Mouse (Mus musculus): ENCODE results near the gene Kifc3. TPM values are rescaled to one million over a fixed set of nuclear protein-coding genes. Genes with fewer than 3 reads are reported as not detected.

Kifc3 gene
- total and polyA plus RNA-seq, 2 experiments: 6.8 to 28.3 TPM

GRCm38 (mm10) chr8:95226251-95227150, 23.9 kb upstream of the Kifc3 start:
- no peaks in the 10 kb centered on the region for H3K27me3 ChIP-seq (ENCODE audit: control insufficient read depth, insufficient read depth, low read length)
- no peaks in the 10 kb centered on the region for H3K36me3 ChIP-seq (ENCODE audit: control insufficient read depth, insufficient read depth, low read length)
- no peak for DNase-seq (ENCODE audit: extremely low read depth, low read depth, low spot score)
- H3K9ac ChIP-seq (ENCODE audit: low read depth, low read length): no peak overlapping the region
- no peak overlapping the region for H3K27ac ChIP-seq (replicated peaks; ENCODE audit: insufficient read depth, low read depth, low read length)
- TF ChIP-seq POLR2A (IDR thresholded peaks at IDR 0.05; ENCODE audit: extremely low read depth, insufficient read depth, low read length) (no peak), CTCF (IDR thresholded peaks at IDR 0.05; ENCODE audit: low read depth, low read length) (no peak)
- no peaks in the 10 kb centered on the region for H3K4me1 ChIP-seq (ENCODE audit: control insufficient read depth, insufficient read depth, low read length)
- no peak overlapping the region for H3K4me3 ChIP-seq (ENCODE audit: insufficient read depth, low read depth, low read length)
- H3K79me2 ChIP-seq (ENCODE audit: control insufficient read depth, insufficient read depth, low read length): no peaks in the 10 kb centered on the region
- 80% methylated on average over 7 of the region's 7 CpGs for WGBS

- H3K27me3 ChIP-seq (ENCODE audit: control insufficient read depth, insufficient read depth, low read length): no peaks in the 10 kb centered on the region
- H3K36me3 ChIP-seq (ENCODE audit: control insufficient read depth, insufficient read depth, low read length): no peaks in the 10 kb centered on the region
- WGBS: 97% methylated on average over 5 of the region's 5 CpGs
- H3K4me3 ChIP-seq (ENCODE audit: insufficient read depth, low read depth, low read length): no peak overlapping the region
- H3K4me1 ChIP-seq (ENCODE audit: control insufficient read depth, insufficient read depth, low read length): no peaks in the 10 kb centered on the region
- no peak overlapping the region for H3K27ac ChIP-seq (replicated peaks; ENCODE audit: insufficient read depth, low read depth, low read length)
- no peak for DNase-seq (ENCODE audit: extremely low read depth, low read depth, low spot score)
- no peak overlapping the region for H3K9ac ChIP-seq (ENCODE audit: low read depth, low read length)
- no peak for TF ChIP-seq POLR2A (IDR thresholded peaks at IDR 0.05; ENCODE audit: extremely low read depth, insufficient read depth, low read length)
- H3K79me2 ChIP-seq (ENCODE audit: control insufficient read depth, insufficient read depth, low read length): no peaks in the 10 kb centered on the region
Measured at GRCm38 (mm10) chr8:95223969-95224368, 21.4 kb upstream of the Kifc3 start.

- Histone ChIP-seq H3K36me3 (ENCODE audit: control insufficient read depth, insufficient read depth, low read length) (no peaks in the 10 kb centered on the region), H3K79me2 (ENCODE audit: control insufficient read depth, insufficient read depth, low read length) (no peaks in the 10 kb centered on the region), H3K9ac (ENCODE audit: low read depth, low read length) (no peak overlapping the region), H3K27ac (replicated peaks; ENCODE audit: insufficient read depth, low read depth, low read length) (no peak overlapping the region), H3K4me3 (ENCODE audit: insufficient read depth, low read depth, low read length) (no peak overlapping the region), H3K4me1 (ENCODE audit: control insufficient read depth, insufficient read depth, low read length) (no peaks in the 10 kb centered on the region), H3K27me3 (ENCODE audit: control insufficient read depth, insufficient read depth, low read length) (no peaks in the 10 kb centered on the region)
- 25% methylated on average over 2 of the region's 2 CpGs for WGBS
- no peak for TF ChIP-seq POLR2A (IDR thresholded peaks at IDR 0.05; ENCODE audit: extremely low read depth, insufficient read depth, low read length)
- no peak for TF ChIP-seq CTCF (IDR thresholded peaks at IDR 0.05; ENCODE audit: low read depth, low read length)
- DNase-seq (ENCODE audit: extremely low read depth, low read depth, low spot score): no peak
Measured at GRCm38 (mm10) chr8:95221045-95221444, 18.4 kb upstream of the Kifc3 start.

- Histone ChIP-seq H3K9ac (ENCODE audit: low read depth, low read length) (no peak overlapping the region), H3K79me2 (ENCODE audit: control insufficient read depth, insufficient read depth, low read length) (no peaks in the 10 kb centered on the region), H3K27ac (replicated peaks; ENCODE audit: insufficient read depth, low read depth, low read length) (no peak overlapping the region), H3K4me1 (ENCODE audit: control insufficient read depth, insufficient read depth, low read length) (no peaks in the 10 kb centered on the region), H3K27me3 (ENCODE audit: control insufficient read depth, insufficient read depth, low read length) (no peaks in the 10 kb centered on the region), H3K36me3 (ENCODE audit: control insufficient read depth, insufficient read depth, low read length) (no peaks in the 10 kb centered on the region), H3K4me3 (ENCODE audit: insufficient read depth, low read depth, low read length) (no peak overlapping the region)
- TF ChIP-seq CTCF (IDR thresholded peaks at IDR 0.05; ENCODE audit: low read depth, low read length): no peak
- no peak for TF ChIP-seq POLR2A (IDR thresholded peaks at IDR 0.05; ENCODE audit: extremely low read depth, insufficient read depth, low read length)
- no peak for DNase-seq (ENCODE audit: extremely low read depth, low read depth, low spot score)
- WGBS: 21% methylated on average over 7 of the region's 7 CpGs
Measured at GRCm38 (mm10) chr8:95220571-95220998, 18.0 kb upstream of the Kifc3 start.

- no peaks in the 10 kb centered on the region for H3K79me2 ChIP-seq (ENCODE audit: control insufficient read depth, insufficient read depth, low read length)
- H3K4me3 ChIP-seq (ENCODE audit: insufficient read depth, low read depth, low read length): no peak overlapping the region
- no peak for DNase-seq (ENCODE audit: extremely low read depth, low read depth, low spot score)
- H3K27me3 ChIP-seq (ENCODE audit: control insufficient read depth, insufficient read depth, low read length): no peaks in the 10 kb centered on the region
- H3K27ac ChIP-seq (replicated peaks; ENCODE audit: insufficient read depth, low read depth, low read length): no peak overlapping the region
- TF ChIP-seq CTCF (IDR thresholded peaks at IDR 0.05; ENCODE audit: low read depth, low read length) (no peak), POLR2A (IDR thresholded peaks at IDR 0.05; ENCODE audit: extremely low read depth, insufficient read depth, low read length) (no peak)
- H3K4me1 ChIP-seq (ENCODE audit: control insufficient read depth, insufficient read depth, low read length): no peaks in the 10 kb centered on the region
- no peaks in the 10 kb centered on the region for H3K36me3 ChIP-seq (ENCODE audit: control insufficient read depth, insufficient read depth, low read length)
- WGBS: 93% methylated on average over 8 of the region's 8 CpGs
- H3K9ac ChIP-seq (ENCODE audit: low read depth, low read length): no peak overlapping the region
Measured at GRCm38 (mm10) chr8:95219623-95220022, 17.0 kb upstream of the Kifc3 start.

Measured in liver, adult 2 months (tissue).